Mouse (Mus musculus): ENCODE data around the gene Gfi1. TPM values are rescaled to one million over a fixed set of nuclear protein-coding genes. Genes with fewer than 3 reads are reported as not detected.

The Gfi1 gene
- total and polyA plus RNA-seq, 2 experiments from 2014 or later, result 0.05 to 0.06 TPM

DNA sequence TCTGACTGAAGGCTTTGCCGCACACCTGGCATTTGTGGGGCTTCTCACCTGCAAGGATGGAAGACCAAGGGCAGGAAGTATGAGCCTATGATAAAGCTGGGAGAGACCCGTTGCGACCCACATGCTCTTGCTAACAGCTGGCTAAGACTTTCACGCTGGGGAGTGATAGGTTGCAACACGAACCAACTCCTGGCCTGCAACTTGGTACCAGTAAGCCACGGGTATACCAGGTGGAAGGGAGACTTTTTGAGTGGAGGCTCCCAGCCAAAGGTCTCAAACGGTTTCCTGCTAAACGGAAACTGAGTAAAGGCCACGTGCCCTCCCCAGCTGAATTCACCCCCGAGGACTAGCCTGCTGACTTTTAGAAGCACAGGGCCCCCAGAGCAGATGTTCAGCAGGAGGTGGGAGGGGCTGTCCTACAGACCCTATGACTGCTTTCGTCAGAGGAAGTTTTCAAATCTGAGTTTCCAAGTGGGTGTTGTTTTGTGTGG lies 7.9 kb downstream of the Gfi1 start:
- DNase-seq (ENCODE audit: low spot score), result no peak
- H3K27me3 ChIP-seq (ENCODE audit: insufficient read depth, low read length), result peaks cover 56% of the 10 kb centered on the region
- no peak overlapping the region for H3K27ac ChIP-seq
- no peak overlapping the region for H3K4me2 ChIP-seq (ENCODE audit: low read depth, low read length)
- H3K4me3 ChIP-seq (ENCODE audit: low read length), result no peak overlapping the region
- 17% methylated on average over 11 of the region's 11 CpGs for WGBS
- no peak for TF ChIP-seq CTCF (IDR thresholded peaks at IDR 0.05; ENCODE audit: low read depth)
- H3K36me3 ChIP-seq (ENCODE audit: insufficient read depth, low read length), result no peaks in the 10 kb centered on the region
- no peak for ATAC-seq
- no peaks in the 10 kb centered on the region for H3K9me3 ChIP-seq (ENCODE audit: low read length)
- no peak overlapping the region for H3K9ac ChIP-seq (replicated peaks; ENCODE audit: low read length)
- 0 out of 2 replicates have a peak, but pooled peaks cover 6% of the 10 kb centered on the region for H3K4me1 ChIP-seq (ENCODE audit: insufficient read depth, low read length)

DNA sequence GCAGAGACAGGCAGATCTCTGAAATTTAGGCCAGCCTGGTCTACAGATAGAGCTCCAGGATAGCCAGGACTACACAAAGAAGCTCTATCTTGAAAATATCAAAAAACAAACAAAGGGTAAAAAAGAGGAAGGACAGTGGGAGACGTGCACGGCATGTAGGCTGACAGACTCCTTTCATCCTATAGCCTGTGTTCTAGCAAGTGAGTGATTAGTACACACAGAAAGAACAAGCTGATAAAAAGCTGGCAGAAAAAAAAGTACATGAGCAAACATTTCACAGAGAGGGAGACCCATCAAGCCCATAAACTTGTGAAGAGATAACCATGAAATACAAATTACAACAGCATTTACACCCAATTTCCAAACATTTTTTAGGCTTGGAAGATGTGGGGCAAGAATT lies 14.1 kb downstream of the Gfi1 start:
- Histone ChIP-seq H3K27ac (no peak overlapping the region), H3K36me3 (ENCODE audit: insufficient read depth, low read length) (no peaks in the 10 kb centered on the region), H3K4me2 (ENCODE audit: low read depth, low read length) (no peak overlapping the region), H3K9me3 (ENCODE audit: low read length) (no peaks in the 10 kb centered on the region), H3K4me1 (ENCODE audit: insufficient read depth, low read length) (no peaks in the 10 kb centered on the region), H3K27me3 (ENCODE audit: insufficient read depth, low read length) (peaks cover 4% of the 10 kb centered on the region), H3K9ac (replicated peaks; ENCODE audit: low read length) (no peak overlapping the region), H3K4me3 (ENCODE audit: low read length) (no peak overlapping the region)
- 67% methylated on average over 2 of the region's 2 CpGs for WGBS
- no peak for TF ChIP-seq CTCF (IDR thresholded peaks at IDR 0.05; ENCODE audit: low read depth)
- no peak for DNase-seq (ENCODE audit: low spot score)
- no peak for ATAC-seq

DNA sequence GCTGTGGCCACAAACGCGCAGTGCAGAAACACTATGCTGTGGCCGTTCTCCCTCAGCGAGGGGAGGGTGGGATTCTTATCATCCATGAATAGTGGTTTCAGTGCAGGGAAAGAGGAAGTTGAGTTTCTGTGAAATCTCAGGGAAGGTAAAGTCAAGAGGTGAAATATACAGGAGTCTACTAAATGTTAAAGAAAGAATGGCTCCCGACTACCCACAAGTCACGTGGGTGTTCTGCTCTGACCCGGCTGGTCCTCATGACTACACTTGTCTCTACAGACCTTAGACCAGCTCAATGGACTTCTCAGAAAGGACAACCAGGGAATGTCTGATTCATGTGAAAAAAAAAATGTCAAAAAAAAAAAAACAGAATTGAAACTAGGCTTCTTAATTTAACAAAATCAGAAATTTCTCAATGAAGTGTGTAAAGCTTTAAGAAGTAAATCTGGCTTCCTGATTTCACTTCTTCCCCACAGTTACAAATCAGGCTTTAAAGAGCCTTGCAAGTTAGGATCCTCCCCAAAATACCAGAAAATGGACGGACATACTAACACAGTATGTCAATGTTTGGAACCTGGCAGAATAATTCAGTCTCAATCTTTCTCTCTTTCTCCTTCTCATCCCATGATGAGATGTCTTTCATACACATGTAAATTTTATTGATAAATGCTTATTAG lies 17.6 kb downstream of the Gfi1 start:
- H3K4me1 ChIP-seq (ENCODE audit: insufficient read depth, low read length), result no peaks in the 10 kb centered on the region
- ATAC-seq (no peak), DNase-seq (ENCODE audit: low spot score) (no peak)
- no peak overlapping the region for H3K4me3 ChIP-seq (ENCODE audit: low read length)
- H3K27me3 ChIP-seq (ENCODE audit: insufficient read depth, low read length), result no peaks in the 10 kb centered on the region
- H3K27ac ChIP-seq, result no peak overlapping the region
- no peak overlapping the region for H3K4me2 ChIP-seq (ENCODE audit: low read depth, low read length)
- H3K9ac ChIP-seq (replicated peaks; ENCODE audit: low read length), result no peak overlapping the region
- WGBS, result 89% methylated on average over 8 of the region's 8 CpGs
- H3K9me3 ChIP-seq (ENCODE audit: low read length), result no peaks in the 10 kb centered on the region
- no peaks in the 10 kb centered on the region for H3K36me3 ChIP-seq (ENCODE audit: insufficient read depth, low read length)
- no peak for TF ChIP-seq CTCF (IDR thresholded peaks at IDR 0.05; ENCODE audit: low read depth)

DNA sequence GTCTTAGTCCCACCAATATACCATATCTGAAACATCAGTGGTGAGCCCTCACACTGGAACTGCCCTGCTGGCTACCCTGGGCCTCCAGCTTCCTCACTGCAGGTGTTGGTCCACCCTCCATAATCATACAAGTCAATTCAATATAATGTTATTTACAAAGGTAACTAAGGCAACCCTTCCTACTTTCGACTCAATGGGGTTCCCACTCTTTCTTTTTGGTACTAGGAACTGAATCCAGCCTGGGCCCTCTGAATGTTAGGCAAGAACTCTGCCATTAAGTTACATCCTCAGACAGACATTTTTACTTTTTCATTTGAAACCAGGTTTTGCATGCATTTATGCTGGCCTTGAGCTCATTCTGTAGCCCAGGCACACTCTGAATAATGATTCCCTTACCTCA lies 19.6 kb downstream of the Gfi1 start:
- DNase-seq (ENCODE audit: low spot score) (no peak), ATAC-seq (no peak)
- 88% methylated on average over 1 of the region's 1 CpGs for WGBS
- H3K4me2 ChIP-seq (ENCODE audit: low read depth, low read length), result no peak overlapping the region
- H3K9me3 ChIP-seq (ENCODE audit: low read length), result no peaks in the 10 kb centered on the region
- no peak for TF ChIP-seq CTCF (IDR thresholded peaks at IDR 0.05; ENCODE audit: low read depth)
- no peaks in the 10 kb centered on the region for H3K27me3 ChIP-seq (ENCODE audit: insufficient read depth, low read length)
- H3K4me3 ChIP-seq (ENCODE audit: low read length), result no peak overlapping the region
- H3K4me1 ChIP-seq (ENCODE audit: insufficient read depth, low read length), result no peaks in the 10 kb centered on the region
- H3K9ac ChIP-seq (replicated peaks; ENCODE audit: low read length), result no peak overlapping the region
- H3K27ac ChIP-seq, result no peak overlapping the region
- no peaks in the 10 kb centered on the region for H3K36me3 ChIP-seq (ENCODE audit: insufficient read depth, low read length)

DNA sequence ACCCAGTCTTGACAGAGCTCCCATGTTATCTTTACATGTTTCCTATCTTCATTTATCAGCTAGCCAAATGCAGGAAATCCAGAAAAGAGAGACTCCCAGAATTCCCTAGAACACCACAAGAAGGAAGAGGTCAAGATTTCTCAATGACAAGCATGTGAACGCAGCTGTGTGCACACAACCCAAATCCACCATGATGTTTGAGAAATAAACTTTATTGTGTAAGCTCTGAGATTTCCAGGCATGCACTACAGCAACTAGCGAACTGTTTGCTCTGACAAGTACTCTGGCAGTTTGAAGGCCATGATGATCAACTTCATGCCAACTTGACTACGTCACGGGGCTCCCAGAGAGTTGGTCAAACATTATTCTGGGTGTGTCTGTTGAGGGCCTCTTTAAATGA lies 20.1 kb downstream of the Gfi1 start:
- no peak overlapping the region for H3K4me2 ChIP-seq (ENCODE audit: low read depth, low read length)
- H3K4me3 ChIP-seq (ENCODE audit: low read length), result no peak overlapping the region
- WGBS, result 92% methylated on average over 4 of the region's 4 CpGs
- no peaks in the 10 kb centered on the region for H3K27me3 ChIP-seq (ENCODE audit: insufficient read depth, low read length)
- TF ChIP-seq CTCF (IDR thresholded peaks at IDR 0.05; ENCODE audit: low read depth), result no peak
- no peaks in the 10 kb centered on the region for H3K9me3 ChIP-seq (ENCODE audit: low read length)
- ATAC-seq (no peak), DNase-seq (ENCODE audit: low spot score) (no peak)
- H3K9ac ChIP-seq (replicated peaks; ENCODE audit: low read length), result no peak overlapping the region
- H3K36me3 ChIP-seq (ENCODE audit: insufficient read depth, low read length), result no peaks in the 10 kb centered on the region
- H3K27ac ChIP-seq, result no peak overlapping the region
- no peaks in the 10 kb centered on the region for H3K4me1 ChIP-seq (ENCODE audit: insufficient read depth, low read length)

DNA sequence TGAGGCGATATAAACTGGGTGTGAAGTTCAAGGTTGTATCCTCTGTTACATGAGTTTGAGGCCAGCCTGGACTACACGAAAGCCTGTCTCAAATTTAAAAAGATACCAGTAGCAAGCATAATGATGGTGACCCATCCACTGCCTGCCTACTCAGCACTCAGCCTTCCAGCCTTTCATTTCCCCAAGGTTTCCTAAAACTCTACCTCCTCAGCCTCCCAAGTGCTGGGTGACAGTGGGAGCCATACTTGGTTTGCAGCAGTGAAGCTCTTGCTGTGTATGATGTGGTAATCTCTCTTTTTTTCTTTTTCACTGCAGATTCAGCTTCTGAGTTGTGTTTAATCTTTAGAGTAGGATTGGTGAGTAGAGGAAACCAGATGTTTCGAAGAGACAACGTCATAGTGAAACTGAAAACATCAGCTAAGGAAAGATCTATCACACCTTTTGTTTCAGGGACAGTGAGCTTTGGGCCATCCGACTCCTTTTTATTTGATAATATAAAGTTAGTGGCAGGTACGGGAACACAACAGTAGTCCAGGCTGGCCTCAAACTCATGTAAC lies 22.6 kb downstream of the Gfi1 start:
- no peak for TF ChIP-seq CTCF (IDR thresholded peaks at IDR 0.05; ENCODE audit: low read depth)
- no peaks in the 10 kb centered on the region for H3K36me3 ChIP-seq (ENCODE audit: insufficient read depth, low read length)
- no peak overlapping the region for H3K9ac ChIP-seq (replicated peaks; ENCODE audit: low read length)
- H3K9me3 ChIP-seq (ENCODE audit: low read length), result no peaks in the 10 kb centered on the region
- H3K27ac ChIP-seq, result no peak overlapping the region
- no peaks in the 10 kb centered on the region for H3K4me1 ChIP-seq (ENCODE audit: insufficient read depth, low read length)
- DNase-seq (ENCODE audit: low spot score), result no peak
- H3K27me3 ChIP-seq (ENCODE audit: insufficient read depth, low read length), result no peaks in the 10 kb centered on the region
- H3K4me3 ChIP-seq (ENCODE audit: low read length), result no peak overlapping the region
- WGBS, result 85% methylated on average over 6 of the region's 6 CpGs
- H3K4me2 ChIP-seq (ENCODE audit: low read depth, low read length), result no peak overlapping the region
- no peak for ATAC-seq

DNA sequence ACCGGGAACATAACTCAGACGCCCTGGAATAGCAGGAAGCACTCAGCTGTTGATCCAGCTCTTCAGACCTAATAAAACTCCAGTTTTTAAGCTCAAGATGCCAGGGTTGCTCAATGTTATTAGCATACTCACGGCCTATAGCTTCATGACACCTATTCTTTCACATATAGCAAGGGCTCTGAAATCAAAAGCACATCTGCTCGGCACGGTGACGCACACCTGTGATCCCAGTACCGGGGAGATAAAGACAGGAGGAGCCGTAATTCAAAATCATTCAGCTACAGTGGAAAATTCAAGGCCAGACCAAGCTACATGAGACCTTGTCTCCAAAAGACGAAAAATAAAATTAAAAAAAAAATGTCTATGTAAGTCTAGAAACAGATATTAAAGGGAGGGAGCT lies 24.2 kb downstream of the Gfi1 start:
- H3K27me3 ChIP-seq (ENCODE audit: insufficient read depth, low read length), result no peaks in the 10 kb centered on the region
- no peak for ATAC-seq
- no peak overlapping the region for H3K9ac ChIP-seq (replicated peaks; ENCODE audit: low read length)
- no peak overlapping the region for H3K4me2 ChIP-seq (ENCODE audit: low read depth, low read length)
- no peak overlapping the region for H3K27ac ChIP-seq
- no peak for DNase-seq (ENCODE audit: low spot score)
- no peaks in the 10 kb centered on the region for H3K36me3 ChIP-seq (ENCODE audit: insufficient read depth, low read length)
- no peak overlapping the region for H3K4me3 ChIP-seq (ENCODE audit: low read length)
- no peaks in the 10 kb centered on the region for H3K4me1 ChIP-seq (ENCODE audit: insufficient read depth, low read length)
- 83% methylated on average over 9 of the region's 9 CpGs for WGBS
- no peak for TF ChIP-seq CTCF (IDR thresholded peaks at IDR 0.05; ENCODE audit: low read depth)
- no peaks in the 10 kb centered on the region for H3K9me3 ChIP-seq (ENCODE audit: low read length)

All from hindbrain, postnatal 0 days (tissue).